Mouse (Mus musculus): ENCODE results near the gene Dram1.
"Not testable (repeated sequence)": the region's sequence is repeated elsewhere in the genome, so short reads cannot be mapped to it uniquely, and the experiment has no call there.

Dram1 gene

DNA sequence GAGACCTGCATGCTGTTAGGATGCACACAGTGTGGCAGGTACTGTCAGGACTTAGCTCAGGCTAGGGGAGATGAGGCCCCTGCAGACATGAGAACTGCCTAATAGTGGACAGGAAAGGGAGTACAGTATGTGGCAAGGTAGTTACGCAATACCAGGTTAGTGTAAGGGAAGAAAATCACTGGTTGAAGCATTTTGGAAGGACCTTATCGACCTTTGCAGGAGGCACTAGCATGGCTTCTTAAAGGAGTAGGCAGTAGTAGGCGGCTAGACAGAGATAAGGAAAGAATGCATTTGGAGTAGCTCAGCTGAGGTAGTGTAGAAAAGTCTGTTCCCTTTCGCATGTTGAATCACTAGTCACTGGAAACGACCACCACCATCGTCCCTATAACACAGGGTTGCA lies 6.9 kb upstream of the Dram1 start:
- no peak for DNase-seq (ENCODE audit: low spot score)

- DNase-seq (ENCODE audit: low spot score) = no peak
These were observed 6.4 kb upstream of the Dram1 start for GRCm38 (mm10) chr10:88385290-88385689.

DNA sequence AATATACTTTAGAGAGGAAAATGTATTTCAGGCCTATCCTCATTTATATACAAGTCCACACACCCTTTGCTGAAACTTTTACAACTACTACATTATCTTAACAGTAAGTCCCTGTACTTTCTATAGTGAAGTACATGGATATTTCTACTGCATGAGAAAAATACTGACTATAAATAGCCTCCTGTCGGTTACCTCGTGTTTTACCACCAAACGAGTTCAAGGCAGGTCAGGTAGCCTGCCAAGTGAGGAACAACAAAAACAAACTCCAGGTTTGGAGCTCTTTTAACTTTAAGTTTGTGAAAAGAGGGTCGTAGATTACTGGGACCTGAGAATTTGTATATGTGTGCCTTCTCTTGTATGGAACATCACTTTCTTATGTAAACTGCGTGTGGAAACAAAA lies 5.2 kb upstream of the Dram1 start:
- no peak for DNase-seq (ENCODE audit: low spot score)

- DNase-seq (ENCODE audit: low spot score) = no peak
These were observed 4.6 kb upstream of the Dram1 start for GRCm38 (mm10) chr10:88383479-88383878.

DNA sequence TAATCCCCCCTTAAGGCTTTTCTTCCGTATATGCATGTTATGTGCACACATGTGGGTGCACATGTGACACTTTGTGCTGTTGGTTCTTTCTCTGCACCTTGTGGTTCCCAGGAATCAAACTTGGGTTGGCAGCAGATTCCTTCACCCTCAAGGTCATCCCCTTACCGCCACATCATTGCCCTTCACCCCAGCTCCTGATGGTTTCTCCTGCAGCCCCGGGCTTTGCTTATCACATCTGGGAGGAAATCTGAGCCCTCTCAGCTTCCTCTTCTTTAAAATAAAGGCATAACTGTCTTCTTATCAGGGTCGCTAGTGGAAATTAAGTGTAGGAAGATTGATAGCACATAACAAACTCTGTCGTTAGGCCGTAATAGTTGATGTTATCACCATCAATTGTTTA lies 3.1 kb upstream of the Dram1 start:
- no peak for DNase-seq (ENCODE audit: low spot score)

DNA sequence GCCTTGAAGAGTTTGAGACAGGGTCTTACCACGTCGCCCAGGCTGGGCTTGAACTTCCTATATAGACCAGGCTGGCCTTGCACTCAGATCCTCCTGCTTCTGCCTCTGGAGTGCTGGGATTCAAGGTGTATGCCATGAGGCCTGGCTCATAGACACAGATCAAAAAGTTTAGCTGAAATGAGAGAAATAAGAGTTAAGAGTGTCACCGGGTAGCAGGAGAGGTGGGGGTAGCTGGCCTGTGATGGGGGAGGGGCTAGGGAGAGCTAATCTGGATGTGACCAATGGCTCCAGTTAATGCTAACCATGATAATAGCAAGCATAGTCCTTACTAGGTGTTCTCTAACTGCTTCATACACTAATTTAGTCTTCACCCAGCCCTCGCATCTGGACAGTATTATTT lies 2.4 kb upstream of the Dram1 start:
- DNase-seq (ENCODE audit: low spot score) = no peak

DNA sequence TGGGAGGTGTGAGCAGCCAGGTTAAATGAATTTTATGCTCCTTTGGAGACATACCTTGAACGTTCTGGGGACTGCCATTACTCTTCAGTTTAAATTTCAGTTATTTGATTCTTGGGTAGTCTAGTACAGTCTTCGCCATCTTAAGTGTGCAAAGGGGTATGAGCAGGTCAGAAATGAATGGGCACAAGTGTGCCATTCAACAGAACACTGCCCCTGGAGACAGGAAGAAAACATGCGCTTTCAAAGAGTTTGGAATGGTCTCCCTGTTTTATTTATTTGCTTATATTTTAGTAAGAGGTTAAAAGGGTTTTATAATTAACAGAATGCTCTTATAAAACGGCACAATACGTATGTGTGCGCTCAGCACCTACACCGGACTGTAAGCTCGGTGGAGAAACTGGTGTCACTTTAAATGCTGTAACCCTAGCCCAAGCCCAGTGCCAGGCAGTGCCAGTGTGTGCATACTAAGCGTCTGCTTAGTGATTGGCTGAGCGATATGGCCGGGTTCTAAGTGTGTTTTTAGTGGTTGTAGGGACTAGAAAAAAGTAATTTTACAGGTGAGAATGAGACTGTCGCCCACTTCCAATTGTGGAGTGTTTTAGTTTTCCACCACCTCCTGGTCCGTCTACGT lies 1.7 kb upstream of the Dram1 start:
- no peak for DNase-seq (ENCODE audit: low spot score)

- peak; percentile 26 for DNase-seq (ENCODE audit: low spot score)
These were observed 1.1 kb upstream of the Dram1 start for GRCm38 (mm10) chr10:88380002-88380401.

- DNase-seq (ENCODE audit: low spot score) = no peak
These were observed 1.2 kb downstream of the Dram1 start for GRCm38 (mm10) chr10:88377666-88378065.

- DNase-seq (ENCODE audit: low spot score) = peak; percentile 91
These were observed 2.1 kb downstream of the Dram1 start for GRCm38 (mm10) chr10:88376770-88377169.

DNA sequence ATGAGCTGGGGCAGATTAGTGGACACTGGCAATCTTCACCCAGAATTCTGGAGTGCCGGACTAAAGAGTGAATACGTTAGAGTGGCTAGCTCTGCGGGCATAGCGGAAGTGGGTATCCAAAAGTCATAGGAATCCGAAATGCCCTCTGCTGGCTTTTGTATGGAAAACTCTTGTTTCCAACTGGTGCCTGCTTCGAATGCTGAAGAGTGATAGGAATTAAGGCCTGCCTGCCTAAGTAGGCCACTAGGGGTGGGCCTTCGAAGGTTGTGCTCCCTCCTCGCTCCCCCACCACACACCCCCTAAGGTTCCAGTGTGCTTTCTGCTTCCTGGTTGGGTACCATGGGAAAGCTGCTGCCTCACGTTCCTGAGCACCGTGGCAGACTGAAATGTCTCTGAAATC lies 3.9 kb downstream of the Dram1 start:
- DNase-seq (ENCODE audit: low spot score) = no peak

DNA sequence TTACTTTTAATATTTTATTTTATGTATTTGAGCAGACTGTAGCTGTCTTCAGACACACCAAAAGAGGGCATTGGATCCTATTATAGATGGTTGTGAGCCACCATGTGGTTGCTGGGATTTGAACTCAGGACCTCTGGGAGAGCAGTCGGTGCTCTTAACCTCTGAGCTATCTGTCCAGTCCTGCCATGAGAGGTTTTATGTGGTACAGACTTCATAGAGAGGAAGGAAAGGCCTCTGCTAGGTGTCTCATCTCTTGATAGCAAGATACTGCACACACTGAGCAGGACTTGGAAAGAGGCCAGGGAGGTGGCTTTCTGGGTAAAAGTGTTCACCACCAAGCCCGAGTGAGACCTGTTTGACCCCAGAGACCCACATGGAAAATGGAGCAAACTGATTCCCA lies 5.9 kb downstream of the Dram1 start:
- DNase-seq (ENCODE audit: low spot score) = not testable (repeated sequence)

GRCm38 (mm10) chr10:88372436-88372835 lies 6.4 kb downstream of the Dram1 start:
- DNase-seq (ENCODE audit: low spot score) = no peak

GRCm38 (mm10) chr10:88371793-88372192 lies 7.1 kb downstream of the Dram1 start:
- no peak for DNase-seq (ENCODE audit: low spot score)

GRCm38 (mm10) chr10:88369233-88369632 lies 9.6 kb downstream of the Dram1 start:
- DNase-seq (ENCODE audit: low spot score) = no peak

GRCm38 (mm10) chr10:88364221-88364620 lies 14.7 kb downstream of the Dram1 start:
- no peak for DNase-seq (ENCODE audit: low spot score)

GRCm38 (mm10) chr10:88362218-88362617 lies 16.7 kb downstream of the Dram1 start:
- DNase-seq (ENCODE audit: low spot score) = no peak

DNA sequence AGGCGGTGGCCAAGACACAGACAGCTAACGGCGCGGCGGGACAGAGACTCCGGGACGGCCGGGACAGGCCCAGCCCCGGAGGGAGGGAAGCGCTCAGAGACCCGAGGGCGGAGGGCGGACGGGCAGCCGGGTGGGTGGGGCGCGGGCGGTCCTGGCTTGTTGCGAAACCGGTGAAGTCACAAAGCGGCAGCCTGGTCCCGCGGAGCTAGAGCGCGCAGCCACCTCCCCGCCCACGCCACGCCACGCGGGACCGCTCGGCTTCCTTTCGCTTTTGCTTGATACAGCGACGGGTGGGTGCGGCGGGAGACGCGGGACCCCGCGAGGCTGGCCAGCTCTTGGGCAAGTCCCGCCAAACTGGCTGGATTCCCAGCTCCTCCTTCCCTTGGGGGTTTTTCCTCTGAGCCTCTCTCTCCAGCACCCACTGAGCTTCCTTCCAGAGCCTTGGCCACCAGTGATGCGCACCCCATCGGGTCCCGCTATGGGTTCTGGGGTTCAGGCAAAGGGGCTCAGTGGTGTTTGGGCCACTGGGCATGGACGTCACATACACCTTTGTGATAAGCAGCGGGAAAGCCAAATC lies 21.8 kb downstream of the Dram1 start:
- DNase-seq (ENCODE audit: low spot score) = peak; percentile 80

DNA sequence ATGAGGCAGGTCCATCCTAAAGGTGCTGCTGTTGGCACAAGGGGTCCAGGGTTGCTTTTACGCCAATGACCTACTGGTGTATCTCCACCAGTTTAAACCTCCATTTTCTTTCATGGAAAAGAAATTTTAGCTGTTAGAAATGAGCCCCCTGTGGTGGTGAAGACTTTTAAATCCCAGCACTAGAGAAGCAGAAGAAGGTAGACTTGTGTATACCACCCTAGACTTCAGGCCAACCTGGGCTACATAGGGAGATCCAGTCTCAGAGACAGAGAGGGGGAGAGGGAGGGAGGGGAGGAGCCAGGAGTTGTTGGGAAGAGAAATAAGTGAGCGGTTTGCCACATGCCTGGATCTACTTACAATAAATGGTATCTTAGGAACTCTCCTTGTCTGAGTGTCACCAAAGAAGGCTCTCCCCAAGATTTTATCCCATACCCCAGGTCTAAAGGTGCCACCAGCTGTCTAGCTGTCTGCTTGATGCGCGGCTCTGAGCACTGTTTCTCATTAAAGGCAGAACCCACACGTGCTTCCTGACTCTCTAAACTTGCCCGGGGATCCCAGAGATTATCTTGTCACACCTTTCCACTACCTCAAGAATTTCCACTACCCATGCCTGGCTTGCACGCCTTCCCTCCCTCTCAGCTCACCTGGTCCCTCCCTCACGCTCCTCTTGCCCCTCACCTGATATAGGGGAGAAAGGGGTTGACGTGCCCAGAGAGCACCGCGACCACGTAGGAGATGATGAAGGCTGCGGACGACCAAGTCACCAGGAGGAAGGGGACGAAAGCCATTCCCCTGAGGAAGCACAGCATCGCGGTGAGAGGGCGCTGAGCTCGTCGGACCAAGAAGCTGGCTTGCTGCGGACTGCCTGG lies 22.5 kb downstream of the Dram1 start:
- DNase-seq (ENCODE audit: low spot score) = no peak

- no peak for DNase-seq (ENCODE audit: low spot score)
These were observed 24.3 kb downstream of the Dram1 start for GRCm38 (mm10) chr10:88354599-88354998.

GRCm38 (mm10) chr10:88352549-88352948 lies 26.3 kb downstream of the Dram1 start:
- DNase-seq (ENCODE audit: low spot score) = no peak

DNA sequence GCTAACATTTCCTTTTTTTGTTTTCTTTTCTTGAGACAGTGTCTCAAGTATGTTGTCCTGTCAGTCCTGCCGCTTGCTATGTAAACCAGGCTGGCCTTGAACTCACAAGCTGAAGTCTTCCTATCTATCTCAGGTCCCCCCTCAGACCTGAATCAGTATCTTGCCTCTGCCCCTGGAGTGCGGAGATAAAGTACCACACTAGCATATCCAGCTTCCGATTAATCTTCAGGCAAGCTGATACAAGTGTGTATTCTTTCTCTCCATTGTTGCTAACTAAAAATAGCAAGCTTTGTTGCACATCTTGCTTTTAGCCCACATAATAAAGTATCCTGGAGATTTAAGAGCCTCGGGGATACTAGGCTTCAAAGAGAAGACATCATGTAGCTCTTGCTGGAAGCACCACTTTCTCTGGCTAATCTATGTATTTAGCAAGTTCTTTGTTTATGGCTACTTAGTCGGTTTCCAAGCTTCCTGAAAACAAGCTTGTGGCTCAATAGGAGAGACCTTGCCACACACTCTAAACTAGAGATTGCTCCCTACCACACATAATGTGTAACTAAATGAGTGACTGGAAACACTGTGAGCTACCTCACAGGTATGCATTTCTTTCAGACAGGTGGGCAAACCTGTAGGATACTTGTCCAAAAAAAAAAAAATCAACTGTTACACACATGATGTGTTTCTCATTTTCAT lies 27.3 kb downstream of the Dram1 start:
- DNase-seq (ENCODE audit: low spot score) = no peak

- DNase-seq (ENCODE audit: low spot score) = no peak
These were observed 28.2 kb downstream of the Dram1 start for GRCm38 (mm10) chr10:88350687-88351086.

Data from urinary bladder, postnatal 14 days (tissue).